Mouse (Mus musculus): Measurements from ENCODE around the gene Sost. TPM values are rescaled to one million over a fixed set of nuclear protein-coding genes. Genes with fewer than 3 reads are reported as not detected.
A peak's percentile ranks its signal among the peaks of the same experiment; 100 is the strongest.

Sost gene
- polyA plus RNA-seq, 1 experiment from 2014 or later, result 0.77 TPM

DNA sequence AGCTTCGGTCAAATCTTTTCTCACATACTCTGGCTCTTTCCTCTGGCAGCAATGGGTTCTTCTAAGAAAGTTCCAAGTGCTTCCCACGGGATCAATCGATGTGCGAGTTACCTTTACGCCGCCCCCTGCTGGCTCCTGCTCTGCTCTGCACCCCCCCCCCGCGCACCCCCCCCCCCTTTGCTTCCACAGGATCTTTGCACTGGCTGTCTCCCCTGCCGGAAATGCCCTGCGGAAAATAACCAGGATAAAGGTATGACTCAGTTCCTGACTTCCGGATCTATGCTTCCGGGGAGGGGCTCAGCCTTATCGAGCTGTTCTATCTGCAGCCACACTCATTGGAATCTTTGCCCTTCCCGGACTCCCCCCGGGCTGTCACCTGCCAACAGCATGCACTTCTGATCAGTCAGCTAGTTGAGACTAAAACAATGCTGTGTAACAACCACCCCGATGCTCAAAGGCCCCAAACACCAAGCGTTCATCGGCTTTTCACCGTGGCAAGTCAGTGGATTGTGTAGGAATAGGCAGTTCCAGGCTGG is 42.3 kb downstream of the Sost start:
- 59% methylated on average over 19 of the region's 19 CpGs for WGBS
- Histone ChIP-seq H3K4me3 (no peak overlapping the region), H3K4me2 (no peak overlapping the region), H3K9me3 (replicated peaks) (no peaks in the 10 kb centered on the region), H3K9ac (no peak overlapping the region), H3K27ac (ENCODE audit: poor library complexity, severe bottlenecking) (no peak overlapping the region), H3K4me1 (replicated peaks) (peaks cover 17% of the 10 kb centered on the region), H3K36me3 (no peaks in the 10 kb centered on the region), H3K27me3 (replicated peaks) (peaks cover 4% of the 10 kb centered on the region)
- ATAC-seq (ENCODE audit: insufficient number of reproducible peaks, low FRiP score), result no peak

DNA sequence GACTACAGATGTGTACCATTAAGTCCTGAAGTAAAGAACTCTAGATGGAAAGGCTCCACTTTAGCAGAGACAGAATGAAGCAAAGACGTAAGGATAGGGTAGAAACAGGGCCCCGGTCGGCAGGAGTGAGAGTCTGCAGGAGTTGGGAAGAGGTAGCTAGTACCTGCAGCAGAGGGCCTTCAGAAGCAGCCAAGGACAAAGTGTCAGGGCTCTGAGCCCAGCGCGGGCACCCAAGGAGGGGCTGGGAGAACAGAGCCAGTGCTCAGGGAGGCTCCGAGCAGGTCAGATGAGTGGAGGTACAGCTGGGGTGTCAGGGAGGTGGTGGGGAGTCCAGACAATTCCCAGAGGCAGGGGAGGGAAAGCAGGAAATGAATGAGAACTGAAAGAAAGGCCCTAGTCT is 42.8 kb downstream of the Sost start:
- no peak overlapping the region for H3K4me3 ChIP-seq
- ATAC-seq (ENCODE audit: insufficient number of reproducible peaks, low FRiP score), result no peak

DNA sequence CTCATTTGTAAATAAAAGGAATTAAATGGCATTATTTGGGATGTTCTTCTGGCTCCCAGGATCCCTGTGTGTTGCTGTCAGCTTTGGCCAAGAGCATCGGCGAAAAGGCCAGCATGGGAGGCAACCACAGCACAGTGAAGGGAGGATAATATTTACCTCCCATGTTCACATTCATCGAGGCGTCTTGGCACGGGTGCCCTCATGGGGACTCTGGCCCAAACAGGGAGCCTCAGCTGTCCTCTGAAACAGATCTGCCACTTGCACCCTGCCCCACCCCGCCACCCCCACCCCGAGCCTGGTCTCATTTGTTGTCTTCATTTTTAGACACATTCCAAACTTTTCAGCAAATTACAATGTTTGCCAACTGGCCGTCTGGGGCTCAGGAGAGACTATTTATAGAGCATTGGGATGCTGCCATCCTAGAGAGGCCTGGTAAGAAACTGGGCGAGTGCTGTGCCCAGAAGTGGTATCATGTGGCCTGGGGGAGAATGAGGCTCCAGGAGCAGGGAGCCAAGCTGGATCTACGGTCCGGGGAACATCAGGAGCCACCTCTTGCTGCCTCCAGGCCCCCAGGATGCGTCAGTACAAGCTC is 45.4 kb downstream of the Sost start:
- Histone ChIP-seq H3K4me3 (no peak overlapping the region), H3K36me3 (no peaks in the 10 kb centered on the region), H3K27me3 (replicated peaks) (peaks cover 21% of the 10 kb centered on the region), H3K27ac (ENCODE audit: poor library complexity, severe bottlenecking) (no peak overlapping the region), H3K4me2 (no peak overlapping the region), H3K9ac (0 out of 2 replicates have a peak overlapping the region, but pooled peaks have one; percentile 20), H3K9me3 (replicated peaks) (no peaks in the 10 kb centered on the region), H3K4me1 (replicated peaks) (0 out of 2 replicates have a peak, but pooled peaks cover 8% of the 10 kb centered on the region)
- ATAC-seq (ENCODE audit: insufficient number of reproducible peaks, low FRiP score), result no peak
- 71% methylated on average over 12 of the region's 12 CpGs for WGBS

More for the DNA sequence above, 42.8 kb downstream of the Sost start:
- H3K27ac ChIP-seq (ENCODE audit: poor library complexity, severe bottlenecking), result no peak overlapping the region
- no peak overlapping the region for H3K4me2 ChIP-seq
- peaks cover 4% of the 10 kb centered on the region for H3K27me3 ChIP-seq (replicated peaks)
- H3K4me1 ChIP-seq (replicated peaks), result peaks cover 17% of the 10 kb centered on the region
- no peaks in the 10 kb centered on the region for H3K36me3 ChIP-seq
- no peaks in the 10 kb centered on the region for H3K9me3 ChIP-seq (replicated peaks)
- no peak overlapping the region for H3K9ac ChIP-seq
- WGBS, result 75% methylated on average over 6 of the region's 6 CpGs

DNA sequence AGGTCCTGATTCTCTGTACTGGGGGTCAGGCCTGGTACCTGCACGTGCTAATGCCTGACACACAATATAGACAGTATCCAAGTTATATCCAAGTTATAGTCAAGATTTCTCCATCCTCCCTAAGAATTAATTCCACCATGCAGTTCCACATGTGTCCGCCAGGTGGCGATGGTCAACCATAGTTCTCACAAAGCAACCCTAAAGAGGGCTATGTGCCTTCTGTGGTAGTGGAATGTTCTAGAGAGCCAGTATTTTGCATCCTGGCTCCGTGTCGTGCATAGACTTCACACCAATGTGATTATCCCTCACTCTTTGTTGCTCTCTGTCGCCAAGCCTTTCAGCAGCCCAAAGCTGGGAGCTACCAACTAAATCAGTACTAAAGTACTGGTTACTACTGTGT is 47.2 kb downstream of the Sost start:
- no peak overlapping the region for H3K4me3 ChIP-seq
- 0 out of 2 replicates have a peak, but pooled peaks cover 8% of the 10 kb centered on the region for H3K4me1 ChIP-seq (replicated peaks)
- peak; percentile 65; the same call in 1 of the 2 replicates for ATAC-seq (ENCODE audit: insufficient number of reproducible peaks, low FRiP score)
- H3K36me3 ChIP-seq, result no peaks in the 10 kb centered on the region
- no peak overlapping the region for H3K27ac ChIP-seq (ENCODE audit: poor library complexity, severe bottlenecking)
- under 1% methylated on average over 6 of the region's 6 CpGs for WGBS
- no peak overlapping the region for H3K9ac ChIP-seq
- H3K4me2 ChIP-seq, result no peak overlapping the region
- H3K9me3 ChIP-seq (replicated peaks), result no peaks in the 10 kb centered on the region
- peaks cover 21% of the 10 kb centered on the region for H3K27me3 ChIP-seq (replicated peaks)

DNA sequence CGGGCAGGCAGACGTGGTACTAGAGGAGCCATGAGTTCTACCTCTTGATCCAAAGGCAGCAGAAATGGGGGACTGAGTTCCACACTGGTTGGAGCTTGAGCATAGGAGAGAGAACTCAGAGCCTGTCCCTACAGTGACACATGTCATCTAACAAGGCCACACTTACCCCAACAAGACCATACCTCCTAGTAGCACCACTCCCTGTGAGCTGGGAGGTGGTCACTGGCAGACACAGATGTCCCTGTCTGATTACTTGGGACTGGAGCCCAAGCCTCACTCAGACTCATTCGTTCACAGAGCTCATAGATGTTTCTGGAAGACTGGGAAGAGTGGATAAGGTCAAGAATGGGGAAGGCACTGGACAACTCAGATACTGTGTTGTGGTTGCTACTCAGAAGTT is 48.2 kb downstream of the Sost start:
- H3K27me3 ChIP-seq (replicated peaks), result peaks cover 21% of the 10 kb centered on the region
- H3K36me3 ChIP-seq, result no peaks in the 10 kb centered on the region
- H3K9ac ChIP-seq, result no peak overlapping the region
- no peak overlapping the region for H3K4me2 ChIP-seq
- 0 out of 2 replicates have a peak, but pooled peaks cover 8% of the 10 kb centered on the region for H3K4me1 ChIP-seq (replicated peaks)
- ATAC-seq (ENCODE audit: insufficient number of reproducible peaks, low FRiP score), result no peak
- H3K9me3 ChIP-seq (replicated peaks), result no peaks in the 10 kb centered on the region
- H3K4me3 ChIP-seq, result no peak overlapping the region
- H3K27ac ChIP-seq (ENCODE audit: poor library complexity, severe bottlenecking), result no peak overlapping the region
- 71% methylated on average over 3 of the region's 3 CpGs for WGBS

DNA sequence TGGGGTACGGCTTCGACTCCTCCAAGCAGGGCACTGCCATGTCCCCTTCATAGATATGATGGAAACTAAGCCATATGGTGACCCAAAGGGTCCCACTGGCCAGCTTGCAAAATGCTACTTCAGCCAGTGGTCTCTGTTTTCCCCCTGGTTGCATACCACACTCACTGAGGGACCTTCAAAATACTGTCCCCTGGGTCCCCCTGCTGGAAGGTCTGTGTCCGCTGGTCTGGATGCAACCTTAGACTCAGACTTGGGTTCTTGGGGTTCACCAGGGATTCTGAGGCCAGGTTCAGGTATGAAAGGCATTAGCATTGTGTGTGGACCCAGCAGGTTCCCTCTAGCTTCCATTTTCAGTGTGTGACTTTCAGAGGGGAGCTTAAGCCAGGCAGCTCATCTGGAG is 50.0 kb downstream of the Sost start:
- Histone ChIP-seq H3K4me3 (no peak overlapping the region), H3K27me3 (replicated peaks) (peaks cover 19% of the 10 kb centered on the region), H3K4me1 (replicated peaks) (0 out of 2 replicates have a peak, but pooled peaks cover 8% of the 10 kb centered on the region), H3K4me2 (no peak overlapping the region), H3K9ac (no peak overlapping the region), H3K27ac (ENCODE audit: poor library complexity, severe bottlenecking) (no peak overlapping the region), H3K9me3 (replicated peaks) (no peaks in the 10 kb centered on the region), H3K36me3 (no peaks in the 10 kb centered on the region)
- WGBS, result 73% methylated on average over 3 of the region's 3 CpGs
- ATAC-seq (ENCODE audit: insufficient number of reproducible peaks, low FRiP score), result no peak

DNA sequence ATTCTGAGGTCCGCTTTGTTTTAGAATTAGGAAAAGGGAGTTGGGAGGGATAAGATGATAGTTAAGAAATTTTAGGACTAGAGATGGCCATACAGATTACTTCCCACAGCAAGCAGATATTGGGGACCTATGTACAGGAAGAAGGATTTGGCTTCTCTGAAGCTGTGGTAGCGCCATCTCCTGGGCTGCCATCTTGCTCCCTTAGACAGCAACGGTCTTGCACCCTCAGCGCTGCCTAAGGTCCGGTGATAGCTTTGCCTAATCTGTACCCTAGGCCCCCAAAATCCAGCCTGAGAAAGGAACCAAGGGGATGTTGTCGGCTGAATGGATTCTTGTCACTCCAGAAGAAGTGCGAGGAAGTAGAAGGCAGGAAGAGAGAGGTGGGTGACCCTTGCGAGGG is 53.2 kb downstream of the Sost start:
- Histone ChIP-seq H3K4me2 (no peak overlapping the region), H3K9ac (no peak overlapping the region), H3K27ac (ENCODE audit: poor library complexity, severe bottlenecking) (no peak overlapping the region), H3K4me1 (replicated peaks) (no peaks in the 10 kb centered on the region; the same call in 1 of the 2 replicates), H3K9me3 (replicated peaks) (no peaks in the 10 kb centered on the region), H3K36me3 (no peaks in the 10 kb centered on the region), H3K4me3 (no peak overlapping the region), H3K27me3 (replicated peaks) (peaks cover 26% of the 10 kb centered on the region)
- ATAC-seq (ENCODE audit: insufficient number of reproducible peaks, low FRiP score), result no peak
- WGBS, result 55% methylated on average over 8 of the region's 8 CpGs

Other genes starting within 250 kb of the Sost start
- 25.8 and 26.5 TPM in 2 replicates for gene Dhx8, start 234.1 kb downstream of the Sost start, polyA plus RNA-seq (2016; fragmentation: Nextera tagmentation; extraction: Ambion mirVana)
- 10.0 and 10.3 TPM in 2 replicates for gene Etv4, start 181.6 kb downstream of the Sost start, polyA plus RNA-seq (2016; fragmentation: Nextera tagmentation; extraction: Ambion mirVana)
- gene Meox1, start 72.6 kb downstream of the Sost start, polyA plus RNA-seq (2016; fragmentation: Nextera tagmentation; extraction: Ambion mirVana), result 22.7 and 24.1 TPM in 2 replicates
- not detected in 2 replicates for gene Cfap97d1, start 17.3 kb upstream of the Sost start, polyA plus RNA-seq (2016; fragmentation: Nextera tagmentation; extraction: Ambion mirVana)
- 53.7 and 54.9 TPM in 2 replicates for gene Dusp3, start 20.0 kb upstream of the Sost start, polyA plus RNA-seq (2016; fragmentation: Nextera tagmentation; extraction: Ambion mirVana)
- gene Mpp3, start 61.4 kb upstream of the Sost start, polyA plus RNA-seq (2016; fragmentation: Nextera tagmentation; extraction: Ambion mirVana), result 4.1 and 4.5 TPM in 2 replicates
- gene Cd300lg, start 74.5 kb upstream of the Sost start, polyA plus RNA-seq (2016; fragmentation: Nextera tagmentation; extraction: Ambion mirVana), result 1.6 and 1.9 TPM in 2 replicates
- 15.4 and 17.8 TPM in 2 replicates for gene Mpp2, start 121.5 kb upstream of the Sost start, polyA plus RNA-seq (2016; fragmentation: Nextera tagmentation; extraction: Ambion mirVana)
- gene Ppy, start 134.3 kb upstream of the Sost start, polyA plus RNA-seq (2016; fragmentation: Nextera tagmentation; extraction: Ambion mirVana), result not detected in 2 replicates
- not detected in 2 replicates for gene Pyy, start 140.8 kb upstream of the Sost start, polyA plus RNA-seq (2016; fragmentation: Nextera tagmentation; extraction: Ambion mirVana)
- 0.11 TPM in 1 of 2 replicates, not detected in the other for gene Nags, start 178.5 kb upstream of the Sost start, polyA plus RNA-seq (2016; fragmentation: Nextera tagmentation; extraction: Ambion mirVana)
- 36.8 and 37.6 TPM in 2 replicates for gene Tmem101, start 189.4 kb upstream of the Sost start, polyA plus RNA-seq (2016; fragmentation: Nextera tagmentation; extraction: Ambion mirVana)
- gene Lsm12, start 218.3 kb upstream of the Sost start, polyA plus RNA-seq (2016; fragmentation: Nextera tagmentation; extraction: Ambion mirVana), result 90.9 and 94.3 TPM in 2 replicates
- 27.1 and 28.0 TPM in 2 replicates for gene G6pc3, start 222.6 kb upstream of the Sost start, polyA plus RNA-seq (2016; fragmentation: Nextera tagmentation; extraction: Ambion mirVana)